Mouse (Mus musculus): Measurements from ENCODE around the gene Syt2.

- no peak for TF ChIP-seq POLR2A (IDR thresholded peaks at IDR 0.05; ENCODE audit: low read depth, low read length)
- TF ChIP-seq CTCF (IDR thresholded peaks at IDR 0.05; ENCODE audit: extremely low read depth, insufficient read depth, insufficient read length, insufficient replicate concordance), result no peak
Observed at GRCm38 (mm10) chr1:134645408-134646200, 873 bp upstream of the Syt2 start.

Measured in spleen, adult 2 months (tissue).